Mouse (Mus musculus): Measurements from ENCODE around the gene Gpx5. TPM values are rescaled to one million over a fixed set of nuclear protein-coding genes. Genes with fewer than 3 reads are reported as not detected.
A peak's percentile ranks its signal among the peaks of the same experiment; 100 is the strongest.

Gene Gpx5
- not detected for total RNA-seq (2021)
- long read RNA-seq, experiment 1 = 0 reads
- long read RNA-seq, experiment 2 = 0 reads

DNA sequence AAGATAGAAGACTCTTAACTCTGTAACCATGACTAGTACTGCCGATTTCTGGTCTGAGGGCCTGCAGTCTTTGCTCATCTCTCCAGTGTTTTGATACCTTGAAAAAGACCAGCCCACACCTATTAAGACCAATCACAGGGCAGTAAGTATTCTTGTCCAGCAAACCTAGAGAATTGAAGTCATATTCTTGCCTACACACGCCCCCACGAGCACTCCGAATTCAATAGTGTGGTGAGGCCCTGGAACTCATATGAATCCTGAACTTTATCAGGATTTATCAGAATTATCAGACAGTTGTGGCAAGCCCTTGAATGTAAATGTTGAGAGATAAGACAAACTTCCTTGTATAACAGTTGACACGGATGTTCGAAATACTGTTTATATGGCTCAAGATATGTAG, at the start of gene Gpx5:
Gene Gpx5, minus strand, starts transcription at position 101 of the 400 bp plus-strand sequence.
- DNase-seq (ENCODE audit: low spot score in 2 of 2) = no peak

DNA sequence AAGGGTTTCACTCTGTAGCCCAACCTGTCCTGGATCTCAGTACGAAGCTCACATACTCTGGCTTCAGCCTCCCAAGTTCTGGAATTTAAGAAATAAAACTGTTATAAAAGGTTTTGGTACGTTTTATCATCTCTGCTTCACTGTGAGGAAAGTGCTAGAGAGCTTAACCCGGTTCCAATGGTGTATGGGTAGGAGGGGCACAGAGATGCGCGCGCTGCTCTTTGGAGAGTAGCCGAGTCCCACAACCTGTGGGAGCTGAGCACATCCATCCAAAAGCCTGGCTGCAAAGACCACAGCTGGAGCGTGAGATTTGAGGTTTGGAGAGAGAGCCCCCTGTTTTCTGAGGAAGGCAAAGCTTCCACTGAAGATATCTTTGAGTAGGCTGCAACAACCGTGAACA, 34.9 kb upstream of the Gpx5 start:
- no peak for DNase-seq (ENCODE audit: low spot score in 2 of 2)

DNA sequence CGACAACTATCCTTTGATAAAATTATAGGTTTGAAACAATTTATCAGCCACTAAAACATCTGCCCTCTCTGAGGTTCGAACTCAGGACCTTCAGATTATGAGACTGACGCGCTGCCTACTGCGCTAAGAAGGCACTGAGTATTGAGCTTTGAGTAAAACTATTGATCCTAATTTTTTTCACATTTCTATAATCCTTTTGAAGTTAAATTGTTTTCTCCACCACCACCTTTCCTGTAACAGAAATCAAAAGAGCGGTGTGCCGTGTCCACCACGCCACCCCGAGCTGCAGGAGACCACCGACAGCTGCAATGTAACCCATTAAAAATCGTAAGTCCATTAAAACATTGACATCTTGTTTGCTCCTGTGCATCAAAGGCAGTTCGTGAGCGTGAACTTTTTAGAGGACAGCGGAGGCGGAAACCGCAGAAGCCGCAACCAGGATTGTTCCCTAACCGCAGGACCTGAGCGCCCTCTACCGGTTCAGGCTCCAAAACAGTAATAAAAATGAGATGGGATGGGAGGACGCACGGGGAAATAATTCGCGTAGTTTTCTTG, 34.2 kb upstream of the Gpx5 start:
- DNase-seq (ENCODE audit: low spot score in 2 of 2) = peak; percentile 88

DNA sequence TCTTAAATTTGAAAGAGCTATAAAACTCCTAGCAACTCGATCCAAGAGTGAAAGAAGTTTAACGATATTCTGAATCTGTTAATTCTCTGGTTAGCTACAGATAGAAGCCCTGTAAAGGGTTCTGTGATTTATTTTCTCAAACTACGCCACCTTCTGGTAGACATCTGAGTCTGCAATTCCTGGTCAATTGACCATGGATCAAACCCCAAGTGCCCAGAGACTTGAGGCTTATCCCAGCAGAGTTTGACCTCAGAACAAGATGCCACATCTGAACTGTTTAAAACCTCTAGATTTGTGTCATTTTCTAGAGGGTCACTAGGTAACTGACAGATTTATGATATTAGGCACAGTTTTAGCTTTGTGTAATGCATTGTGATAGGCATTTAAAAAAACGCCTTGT, 33.7 kb upstream of the Gpx5 start:
- no peak for DNase-seq (ENCODE audit: low spot score in 2 of 2)

DNA sequence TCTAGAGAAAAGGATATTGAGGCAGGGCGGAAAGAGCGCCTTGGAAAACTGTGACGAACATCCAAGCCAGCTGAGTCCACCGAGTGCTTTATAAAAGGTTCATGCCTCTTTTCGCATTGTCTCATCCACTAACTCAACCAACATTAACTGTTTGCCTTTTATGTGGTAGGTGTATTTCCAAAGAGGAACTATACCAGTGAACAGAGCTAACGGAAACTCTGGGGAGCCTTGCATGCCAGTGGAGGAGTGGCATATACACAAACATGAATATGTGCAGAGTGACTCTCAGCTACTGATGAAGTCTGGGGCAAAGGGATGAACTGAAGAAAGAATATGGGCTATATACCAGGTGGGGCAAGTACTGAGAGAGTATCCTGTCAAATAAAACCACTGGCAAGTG, 30.9 kb upstream of the Gpx5 start:
- no peak for DNase-seq (ENCODE audit: low spot score in 2 of 2)

GRCm38 (mm10) chr13:21322509-21323375, 30.2 kb upstream of the Gpx5 start:
- DNase-seq (ENCODE audit: low spot score in 2 of 2) = peak; percentile 73 to 74

- DNase-seq (ENCODE audit: low spot score in 2 of 2) = peak; percentile 17 to 26
Observed at GRCm38 (mm10) chr13:21321890-21322494, 29.5 kb upstream of the Gpx5 start.

GRCm38 (mm10) chr13:21320262-21320661, 27.7 kb upstream of the Gpx5 start:
- DNase-seq (ENCODE audit: low spot score in 2 of 2) = no peak

- DNase-seq (ENCODE audit: low spot score in 2 of 2) = no peak
Observed at GRCm38 (mm10) chr13:21313903-21314302, 21.4 kb upstream of the Gpx5 start.

DNA sequence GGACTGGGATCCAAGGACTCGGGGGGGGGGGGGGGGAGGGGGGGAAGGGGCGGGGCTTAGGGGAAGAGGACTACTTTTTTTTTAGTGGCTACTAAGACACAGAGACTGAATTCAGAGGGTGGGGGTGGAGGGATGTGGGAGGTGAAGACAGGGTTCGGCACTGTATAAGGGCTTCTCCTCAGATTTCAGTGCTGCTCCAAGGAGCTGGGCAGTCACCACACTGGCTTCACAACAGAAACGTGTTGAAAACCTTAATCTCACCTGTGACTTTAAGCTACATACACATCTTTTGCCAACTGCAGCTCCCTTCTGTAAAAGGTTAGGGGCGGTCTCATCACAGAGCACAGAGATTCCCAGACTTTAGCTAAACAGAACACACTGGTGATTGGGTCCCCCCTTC, 20.3 kb upstream of the Gpx5 start:
- DNase-seq (ENCODE audit: low spot score in 2 of 2) = no peak

GRCm38 (mm10) chr13:21311926-21312325, 19.4 kb upstream of the Gpx5 start, which contains the start of gene Gpx6:
Gene Gpx6 (plus strand): TSS chr13:21312125.
- no peak for DNase-seq (ENCODE audit: low spot score in 2 of 2)

DNA sequence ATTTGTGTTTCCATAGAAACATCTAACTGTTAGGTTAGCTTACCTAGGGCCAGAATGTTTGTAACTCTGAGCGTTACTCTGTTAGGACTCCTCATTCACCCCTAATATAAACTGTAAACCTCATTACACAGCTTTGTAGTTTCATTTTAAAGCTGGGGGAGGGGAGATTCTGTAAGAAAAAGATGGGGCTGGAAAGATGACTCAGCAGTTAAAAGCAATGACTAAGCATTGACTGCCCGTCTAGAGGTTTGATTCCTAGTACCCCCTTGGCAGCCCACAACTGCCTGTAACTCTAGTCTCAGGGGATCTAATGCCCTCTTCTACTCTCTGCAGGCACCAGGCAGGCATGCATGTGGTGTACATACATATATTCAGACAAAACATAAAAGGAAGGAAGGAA, 17.3 kb upstream of the Gpx5 start:
- DNase-seq (ENCODE audit: low spot score in 2 of 2) = no peak

GRCm38 (mm10) chr13:21304483-21305066, 12.0 kb upstream of the Gpx5 start:
- DNase-seq (ENCODE audit: low spot score in 2 of 2) = no peak

DNA sequence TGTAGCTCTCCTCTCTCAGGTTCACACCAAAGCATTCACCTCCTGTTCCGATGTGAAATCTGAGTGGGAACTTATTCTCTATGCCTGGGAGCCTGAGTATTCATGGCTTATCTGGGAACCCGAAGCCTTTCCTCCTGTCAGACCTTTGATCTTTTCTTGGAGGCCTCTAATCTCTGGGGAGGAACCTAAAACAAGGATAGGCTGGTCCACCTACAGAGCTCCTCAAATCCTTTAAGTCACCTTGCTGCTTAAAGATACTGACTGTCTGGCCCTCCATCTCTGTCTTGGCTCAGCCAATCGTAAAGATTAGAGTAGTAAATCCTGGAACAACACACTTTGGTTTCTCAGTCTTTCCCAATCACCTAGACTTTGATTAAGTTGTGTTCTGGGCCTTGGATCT, 6.0 kb upstream of the Gpx5 start:
- DNase-seq (ENCODE audit: low spot score in 2 of 2) = no peak

DNA sequence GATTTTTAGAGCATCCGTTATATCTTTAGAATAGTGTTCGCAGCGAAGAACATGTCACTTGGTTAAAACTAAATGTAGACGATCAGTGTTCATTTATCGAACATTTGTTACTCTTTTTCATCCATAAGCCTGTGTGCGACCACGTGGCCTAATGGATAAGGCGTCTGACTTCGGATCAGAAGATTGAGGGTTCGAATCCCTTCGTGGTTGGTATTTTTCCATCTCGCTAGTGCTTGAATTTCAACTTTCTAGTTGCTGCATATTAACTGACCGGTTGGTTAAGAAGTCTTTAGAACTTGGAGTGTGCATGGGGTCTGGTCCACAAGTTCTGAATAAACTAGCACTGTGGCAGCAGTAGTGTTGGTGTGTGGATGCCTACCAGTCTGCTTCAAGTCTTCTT, 13.0 kb downstream of the Gpx5 start:
- peak; percentile 87 to 94 for DNase-seq (ENCODE audit: low spot score in 2 of 2)

DNA sequence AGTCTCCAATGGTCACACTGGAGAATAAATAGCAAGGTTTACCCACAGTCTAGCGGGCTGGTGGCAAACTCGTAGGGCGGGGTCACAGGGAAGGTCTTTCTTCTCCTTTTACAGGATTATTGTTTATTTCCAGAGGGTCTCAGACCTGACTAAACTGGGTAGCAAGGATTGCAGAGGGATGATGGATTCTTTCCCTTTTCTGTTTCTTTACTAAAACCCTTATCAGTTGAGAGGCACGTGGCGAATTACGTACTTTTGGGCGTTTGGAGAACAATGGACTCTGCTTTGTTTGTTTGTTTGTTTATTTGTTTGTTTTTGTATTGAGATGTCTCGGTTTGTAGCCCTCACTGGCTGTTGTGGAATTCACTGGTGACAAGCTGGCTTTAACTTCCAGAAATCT, 13.5 kb downstream of the Gpx5 start:
- no peak for DNase-seq (ENCODE audit: low spot score in 2 of 2)

GRCm38 (mm10) chr13:21276551-21276950, 16.0 kb downstream of the Gpx5 start:
- DNase-seq (ENCODE audit: low spot score in 2 of 2) = no peak

- DNase-seq (ENCODE audit: low spot score in 2 of 2) = peak; percentile 89 to 91
Observed at GRCm38 (mm10) chr13:21275815-21276550, 16.5 kb downstream of the Gpx5 start.

GRCm38 (mm10) chr13:21275021-21275814, 17.3 kb downstream of the Gpx5 start:
- DNase-seq (ENCODE audit: low spot score in 2 of 2) = peak; percentile 31 to 56

DNA sequence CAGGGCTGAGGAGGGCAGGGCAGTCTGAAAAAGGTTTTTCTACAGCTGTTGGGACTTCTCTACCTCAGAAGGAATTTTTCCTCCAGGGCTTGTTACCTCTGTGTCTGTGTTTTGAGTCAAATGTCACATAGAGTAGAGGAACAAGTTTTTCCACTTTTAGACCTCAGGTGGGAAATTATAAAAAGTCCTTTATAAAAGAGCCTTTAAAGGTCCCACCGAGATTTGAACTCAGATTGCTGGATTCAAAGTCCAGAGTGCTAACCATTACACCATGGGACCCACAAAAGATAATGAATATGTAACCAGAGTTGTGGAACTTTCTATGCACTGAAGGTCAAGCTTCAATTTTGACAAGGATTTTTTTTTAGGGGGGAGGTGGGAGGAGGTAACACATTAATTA, 24.3 kb downstream of the Gpx5 start:
- no peak for DNase-seq (ENCODE audit: low spot score in 2 of 2)
